Mouse (Mus musculus) MEL-GATA-1-ER (cell line): ENCODE measurements at regions not wholly inside any gene's neighbourhood (a gene's known extent, or its start where the extent isn't known, plus 50 kb on each side); places are given as distances from the start of the nearest gene placed in this dataset.
A peak's percentile ranks its signal among the peaks of the same experiment; 100 is the strongest.
"Not testable (repeated sequence)": the region's sequence is repeated elsewhere in the genome, so short reads cannot be mapped to it uniquely, and the experiment has no call there.

Experiments
- DNase-seq: peaks from one replicate; pipeline ENCODE4 v3.0.0-alpha.2; 2012; ENCODE audit warnings: low read depth; ENCODE audit errors: extremely low read depth

DNA sequence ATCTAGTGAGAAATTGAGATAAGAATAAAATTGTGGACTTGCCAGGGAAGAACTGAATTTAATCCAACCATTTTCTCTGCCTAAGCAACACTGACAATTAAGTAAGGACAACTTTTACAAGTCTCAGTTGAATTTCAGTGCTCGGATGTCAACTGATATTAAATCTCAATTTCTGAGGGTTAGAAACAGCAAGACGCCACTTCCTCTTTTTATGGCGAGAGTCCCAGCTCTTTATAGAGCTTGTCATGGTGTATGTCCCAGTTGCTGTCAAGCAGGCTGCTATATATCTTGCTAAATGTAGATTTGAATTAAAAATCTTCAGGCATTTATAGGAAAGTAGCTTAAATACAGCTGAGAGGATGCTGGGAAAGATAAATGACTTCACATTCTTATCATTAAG, 697.8 kb upstream of the Got2 start:
- peak; percentile 14 for DNase-seq

DNA sequence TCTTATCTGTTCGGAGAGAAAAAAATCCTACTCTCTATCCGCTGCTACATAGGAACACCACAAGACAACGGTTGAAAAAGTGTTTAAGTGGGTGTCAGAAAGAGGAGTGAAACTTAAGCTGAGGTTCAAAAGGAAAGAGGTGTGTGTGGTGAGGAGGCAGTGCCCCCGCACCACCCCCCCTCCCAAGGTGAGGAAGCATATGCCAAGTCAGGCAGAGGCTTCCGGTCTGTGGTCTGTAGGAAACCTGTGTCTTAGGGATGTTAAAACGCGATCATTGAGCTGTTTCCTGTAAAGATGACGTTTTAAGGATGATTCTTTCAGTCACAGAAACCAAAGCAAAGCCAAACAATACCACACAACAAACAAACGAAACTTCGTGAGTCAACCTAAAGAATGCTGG, 664.2 kb upstream of the Got2 start:
- DNase-seq, result no peak

DNA sequence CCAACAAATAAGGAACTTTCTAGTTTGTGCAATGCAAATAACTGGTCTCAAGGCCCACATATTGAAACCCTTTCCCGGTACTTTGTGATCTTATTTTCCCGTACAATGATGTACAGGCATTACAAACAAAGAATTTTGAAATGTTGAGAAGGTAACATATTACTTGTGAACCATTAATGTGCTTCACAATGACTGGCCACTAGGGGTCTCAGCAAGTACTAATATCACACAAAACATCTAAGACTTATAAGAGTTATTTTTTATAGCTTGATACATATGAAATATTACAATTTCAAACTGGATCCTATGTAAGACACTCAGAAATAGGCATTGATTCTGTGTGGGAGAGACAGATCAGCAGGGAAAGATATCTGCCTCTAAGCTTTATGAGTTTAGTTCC, 662.1 kb upstream of the Got2 start:
- no peak for DNase-seq

DNA sequence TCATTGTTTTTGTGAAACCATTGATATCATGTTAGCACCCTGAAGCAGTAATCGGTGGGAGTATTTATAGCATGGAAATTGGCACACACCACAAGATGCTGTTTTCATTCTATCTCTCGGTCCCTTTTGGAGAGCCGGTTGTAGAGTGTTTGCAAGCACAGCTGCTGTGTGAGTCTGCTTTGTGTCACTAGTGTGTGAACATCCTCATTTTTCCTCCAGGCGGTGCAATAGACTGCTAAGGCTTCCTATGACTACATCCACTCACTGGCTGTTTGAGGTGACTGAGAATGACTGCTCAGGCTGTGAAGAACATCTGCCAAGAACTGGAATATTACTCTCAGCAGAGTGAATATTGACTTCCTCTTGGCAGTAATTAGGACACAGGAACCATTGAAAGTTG, 660.3 kb upstream of the Got2 start:
- DNase-seq, result no peak

DNA sequence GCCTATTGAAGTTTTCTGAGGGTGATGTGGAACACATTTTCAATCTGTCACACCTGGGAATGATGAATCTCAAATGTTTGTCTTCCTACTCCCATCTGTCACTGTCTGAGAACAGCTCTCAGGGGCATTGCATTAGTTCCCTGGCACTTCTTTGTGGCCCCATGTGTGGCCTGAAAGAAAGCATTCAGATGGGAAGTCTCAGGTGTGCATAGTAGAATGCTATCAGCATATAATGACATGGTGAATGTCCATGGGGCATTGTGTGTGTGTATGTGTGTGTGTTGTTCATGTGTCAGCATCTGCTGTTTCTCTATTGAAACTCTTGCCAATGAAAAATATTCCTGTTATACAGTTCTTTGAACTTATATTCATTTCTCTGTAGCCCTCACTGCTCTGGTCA, 659.8 kb upstream of the Got2 start:
- no peak for DNase-seq

DNA sequence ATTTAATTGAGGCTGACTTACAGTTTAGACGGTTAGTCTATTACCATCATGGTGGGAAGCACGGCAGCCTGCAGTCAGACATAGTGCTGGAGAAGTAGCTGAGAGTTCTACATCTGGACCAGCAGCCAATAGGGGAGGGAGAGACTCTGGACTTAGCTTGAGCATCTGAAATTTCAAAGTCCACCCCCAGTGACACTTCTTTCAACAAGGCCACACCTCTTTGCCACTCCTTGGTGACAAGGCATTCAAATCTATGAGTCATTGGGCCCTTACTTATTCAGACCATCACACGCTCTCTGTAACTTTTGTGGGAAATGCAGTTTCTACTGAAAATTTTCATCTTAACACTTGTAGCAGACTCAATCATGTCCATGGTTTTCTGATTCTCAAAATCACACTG, 653.9 kb upstream of the Got2 start:
- no peak for DNase-seq

DNA sequence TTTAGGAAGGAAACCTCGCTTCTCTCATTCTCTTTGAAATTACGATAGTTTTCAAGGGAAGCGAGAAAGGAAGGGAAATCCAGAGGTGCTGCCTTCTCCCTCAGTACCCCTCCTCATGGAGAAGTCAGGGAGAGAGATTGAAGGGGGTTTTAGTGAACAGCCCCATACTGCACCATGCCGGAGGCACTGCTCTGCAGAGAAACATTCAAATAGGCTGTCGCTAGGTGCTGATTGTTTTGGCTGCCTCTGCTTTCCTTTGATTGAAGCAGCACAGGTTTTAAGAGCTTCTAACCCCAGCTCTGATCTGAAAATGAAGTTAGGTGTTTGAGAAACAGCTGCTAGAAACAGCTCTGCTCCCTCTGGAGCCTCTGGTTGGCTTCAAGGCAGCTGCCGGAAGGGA, 610.5 kb upstream of the Got2 start:
- no peak for DNase-seq

DNA sequence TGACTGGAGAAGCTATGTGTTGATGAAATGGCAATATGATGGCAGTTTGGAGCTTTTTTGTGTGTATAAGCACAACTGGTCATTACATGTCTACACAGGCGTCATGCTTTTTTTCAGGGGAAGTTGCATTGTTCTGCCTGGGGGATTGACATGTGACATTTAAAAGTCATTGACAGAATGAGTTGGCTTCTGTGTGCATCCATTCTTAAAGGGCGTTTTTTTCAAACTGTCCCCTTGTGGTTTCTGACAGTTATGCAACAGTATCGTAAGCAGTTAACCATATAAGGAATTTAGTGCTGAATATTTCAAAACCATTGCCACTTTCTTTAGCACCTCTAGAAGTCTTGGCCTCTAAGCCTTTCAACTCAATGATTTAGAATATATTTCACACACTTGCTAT, 607.1 kb upstream of the Got2 start:
- DNase-seq, result no peak

DNA sequence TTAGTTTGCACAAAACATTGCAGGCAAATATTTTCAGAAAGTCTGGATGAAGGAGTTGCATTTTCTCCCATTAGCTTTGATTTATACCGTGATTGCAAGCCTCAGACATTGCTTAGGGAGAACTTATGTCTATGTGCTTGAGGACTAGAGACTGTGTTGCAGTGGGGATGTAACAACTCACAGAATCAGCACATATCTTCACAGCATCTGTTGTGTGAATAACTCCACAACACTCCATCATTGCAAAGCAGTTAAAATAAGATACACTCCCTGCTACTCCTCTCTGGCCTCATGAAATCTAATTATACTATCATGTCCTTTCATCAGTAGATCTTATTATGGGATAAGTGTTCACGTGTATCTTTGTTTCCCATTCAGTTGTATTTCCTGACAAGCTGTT, 601.5 kb upstream of the Got2 start:
- DNase-seq, result no peak

DNA sequence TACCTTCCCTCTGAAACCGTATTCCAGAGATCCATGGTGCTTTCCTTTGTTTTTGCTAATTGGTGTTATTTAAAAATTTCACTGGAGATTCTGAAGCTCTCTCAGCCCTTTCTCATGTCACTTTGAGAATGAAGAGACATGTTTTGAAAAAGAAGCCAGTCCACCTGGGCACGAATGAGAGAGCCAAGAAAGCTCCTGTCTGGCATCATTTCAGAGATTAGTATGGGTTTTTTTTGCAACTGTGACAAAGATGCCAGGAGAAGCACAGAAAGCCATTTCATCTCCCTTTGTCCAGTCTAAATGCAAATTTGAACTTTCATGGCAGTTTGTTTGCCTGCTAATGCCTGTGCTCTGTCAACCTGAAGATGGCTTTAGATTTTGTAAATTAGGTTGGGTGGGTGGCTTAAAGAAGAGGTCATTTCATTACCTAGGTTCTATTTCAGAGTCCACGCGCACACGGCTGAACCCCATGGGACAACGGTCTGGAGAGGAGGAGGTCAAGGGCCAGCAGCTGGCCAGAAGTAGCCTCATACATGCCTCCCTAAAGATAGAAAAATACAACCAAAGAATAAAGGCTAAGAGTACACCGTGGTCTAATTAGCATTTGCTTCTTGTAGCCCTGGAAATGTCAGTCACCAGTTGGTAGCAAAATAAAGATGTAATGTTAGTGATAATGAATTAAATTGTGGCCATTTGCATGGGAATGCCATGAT, 600.5 kb upstream of the Got2 start:
- DNase-seq, result no peak

DNA sequence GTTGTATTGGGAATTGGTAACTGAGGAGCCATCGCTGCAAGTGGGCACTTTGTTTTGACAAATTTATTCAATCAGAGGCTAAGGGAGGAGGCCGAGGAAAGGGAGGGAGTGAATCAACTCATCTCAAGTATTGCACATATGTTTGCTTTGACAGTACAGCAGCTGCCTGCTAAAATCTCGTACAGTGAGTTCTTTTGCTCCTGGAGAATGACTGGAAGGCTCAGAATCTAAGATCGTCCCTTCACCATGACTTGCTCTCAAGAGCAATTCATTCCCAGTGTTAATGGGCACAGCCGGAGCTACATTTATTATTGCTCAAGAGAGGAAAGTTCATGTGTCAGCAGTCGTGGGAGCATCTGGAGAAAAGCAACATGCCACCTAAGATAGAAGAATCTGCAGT, 567.6 kb upstream of the Got2 start:
- DNase-seq, result no peak

DNA sequence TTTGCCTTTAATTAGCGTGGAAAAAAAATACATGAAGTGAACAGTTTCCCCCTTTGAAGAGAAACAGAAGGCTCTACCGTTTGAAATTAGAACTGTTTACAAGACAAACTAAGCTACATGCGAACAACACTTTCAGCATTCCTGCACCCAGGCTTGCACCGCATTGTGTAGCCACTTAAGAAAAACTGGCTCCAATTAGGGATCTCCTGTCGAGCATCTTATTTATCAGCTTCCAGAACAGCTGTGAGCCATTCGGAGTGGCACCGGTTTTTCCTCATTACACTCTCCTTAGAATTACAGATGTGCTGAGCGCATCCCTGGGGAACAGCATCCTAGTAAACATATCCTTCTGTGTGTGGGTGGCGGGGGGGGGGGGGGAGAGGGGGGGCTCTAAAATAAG, 567.0 kb upstream of the Got2 start:
- no peak for DNase-seq

DNA sequence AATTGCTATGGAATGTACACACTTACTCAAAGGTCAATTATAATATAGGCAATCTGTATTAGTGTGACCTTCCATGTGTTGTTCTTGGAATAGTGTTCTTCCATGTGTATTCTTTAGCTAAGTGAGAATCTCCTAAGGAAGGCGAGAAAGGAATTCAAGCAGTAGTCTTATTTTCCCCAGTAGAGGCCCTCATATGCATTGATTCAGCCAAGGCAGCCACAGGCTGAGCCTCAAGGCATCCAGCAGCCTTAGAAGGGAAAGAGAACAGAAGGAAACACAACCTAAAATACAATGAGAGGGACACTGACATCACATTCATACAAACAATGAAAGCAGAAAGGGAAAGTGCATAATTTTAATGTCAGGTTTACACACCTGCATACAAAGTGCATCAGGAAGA, 541.4 kb upstream of the Got2 start:
- no peak for DNase-seq

DNA sequence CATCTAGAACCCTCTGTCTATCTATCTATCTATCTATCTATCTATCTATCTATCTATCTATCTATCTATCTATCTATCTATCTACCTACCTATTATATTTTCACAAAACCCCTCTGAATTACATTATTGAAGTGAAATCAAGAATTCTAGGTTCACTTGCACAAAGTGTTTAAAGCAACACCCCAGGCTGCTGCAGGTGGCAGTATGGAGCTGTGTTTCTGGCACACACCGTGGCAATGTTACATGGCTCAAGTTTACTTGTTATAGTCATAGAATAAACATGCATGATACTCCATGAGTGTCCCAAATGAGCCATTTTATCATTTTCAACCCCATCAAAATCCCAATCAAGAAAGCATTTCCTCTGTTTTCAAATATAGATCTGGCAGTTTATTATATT, 538.6 kb upstream of the Got2 start:
- DNase-seq, result no peak

DNA sequence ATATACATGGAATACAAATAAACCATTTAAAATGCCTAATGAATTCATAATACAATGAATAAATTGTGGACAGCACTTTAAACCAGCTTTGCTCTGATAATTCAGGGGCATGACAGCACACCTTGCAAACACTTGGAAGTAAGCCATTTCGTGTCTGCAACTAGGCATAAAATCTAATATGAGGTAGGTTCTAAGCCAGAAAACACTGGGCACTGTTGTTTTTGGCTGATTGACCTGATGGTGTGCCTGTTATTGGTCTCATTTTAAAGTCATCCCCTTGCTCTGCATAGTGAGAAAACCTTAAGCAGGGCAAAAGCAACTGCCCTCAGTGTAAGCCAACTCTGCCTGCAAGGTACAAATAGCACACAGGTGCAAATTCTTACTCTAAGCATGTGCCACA, 521.3 kb upstream of the Got2 start:
- DNase-seq, result no peak

DNA sequence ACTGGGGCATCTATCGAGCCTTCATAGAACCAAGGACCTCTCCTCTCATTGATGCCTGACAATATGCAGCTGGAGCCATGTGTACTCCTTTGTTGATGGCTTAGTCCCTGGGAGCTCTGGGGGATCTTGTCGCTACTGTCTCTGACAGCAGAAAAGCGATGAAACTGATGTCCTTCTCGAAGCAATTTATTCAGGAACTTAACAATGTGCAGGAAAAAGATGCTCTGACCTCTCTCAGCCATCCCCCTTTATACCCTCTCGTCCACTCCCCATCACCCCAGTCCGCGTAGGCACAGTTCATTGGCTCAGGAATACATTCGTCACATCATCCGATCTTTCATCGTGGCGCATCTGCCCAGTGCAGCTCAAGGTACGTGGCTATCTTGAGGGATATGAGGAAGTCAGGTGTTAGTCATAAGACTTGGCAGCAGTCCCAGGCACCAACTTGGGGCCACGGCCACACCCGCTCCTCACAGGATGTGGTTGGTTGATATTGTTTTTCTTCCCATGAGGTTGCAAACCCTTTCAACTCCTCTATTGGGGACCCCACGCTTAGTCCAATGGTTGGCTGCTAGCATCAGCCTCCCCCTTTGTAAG, 516.3 kb upstream of the Got2 start:
- DNase-seq, result peak; percentile 55

DNA sequence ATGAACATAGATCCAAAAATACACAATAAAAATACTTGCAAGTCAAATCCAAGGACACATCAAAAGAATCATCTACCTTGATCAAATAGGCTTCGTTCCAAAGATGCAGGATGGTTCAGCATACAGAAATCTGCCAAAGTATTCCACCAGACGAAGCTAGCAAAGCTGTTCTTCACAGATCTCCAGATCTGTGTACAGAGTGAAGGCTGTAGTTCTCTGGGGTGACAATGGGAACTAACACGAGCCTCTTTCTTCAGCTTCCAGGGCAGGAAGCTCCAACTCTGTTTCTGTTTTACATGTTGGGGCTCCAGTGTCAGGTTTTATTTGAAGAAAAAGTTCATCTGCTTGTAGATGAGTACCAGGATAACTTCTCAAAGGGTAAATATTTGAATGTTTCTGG, 515.3 kb upstream of the Got2 start:
- DNase-seq, result no peak

DNA sequence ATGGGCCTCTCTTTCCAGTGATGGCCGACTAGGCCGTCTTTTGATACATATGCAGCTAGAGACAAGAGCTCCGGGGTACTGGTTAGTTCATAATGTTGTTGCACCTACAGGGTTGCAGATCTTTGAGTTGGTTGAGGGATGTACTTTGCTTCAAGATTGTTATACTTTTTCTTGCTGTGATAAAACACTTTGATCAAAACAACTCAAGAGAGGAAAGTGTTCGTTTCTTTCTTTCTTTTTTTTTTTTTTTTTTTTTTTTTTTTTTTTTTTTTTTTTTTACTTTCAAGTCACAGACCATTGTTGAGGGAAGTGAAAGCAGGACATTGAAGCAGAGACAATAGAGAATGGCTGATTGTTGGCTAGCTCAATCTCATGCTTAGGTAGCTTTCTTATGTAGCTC, 511.0 kb upstream of the Got2 start:
- not testable (repeated sequence) for DNase-seq

DNA sequence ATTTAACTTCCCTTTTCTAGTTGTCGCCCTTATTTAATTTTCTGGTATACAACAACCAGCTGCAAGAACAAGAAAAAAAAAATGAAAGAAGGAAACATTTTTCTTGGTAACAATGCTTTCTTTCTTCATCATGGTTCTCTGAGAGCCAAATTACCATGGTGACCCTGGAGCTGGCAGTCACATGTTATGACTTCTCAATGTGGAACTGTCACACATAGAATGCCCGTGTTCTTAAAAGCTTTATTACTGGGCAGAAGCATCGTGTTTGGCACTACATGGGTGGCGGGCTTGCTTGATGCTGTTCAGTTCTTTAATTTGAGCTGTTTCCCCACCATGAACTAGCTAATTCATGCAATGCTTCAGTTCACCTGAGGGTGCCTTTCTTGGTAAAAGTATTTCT, 504.7 kb upstream of the Got2 start:
- DNase-seq, result no peak

DNA sequence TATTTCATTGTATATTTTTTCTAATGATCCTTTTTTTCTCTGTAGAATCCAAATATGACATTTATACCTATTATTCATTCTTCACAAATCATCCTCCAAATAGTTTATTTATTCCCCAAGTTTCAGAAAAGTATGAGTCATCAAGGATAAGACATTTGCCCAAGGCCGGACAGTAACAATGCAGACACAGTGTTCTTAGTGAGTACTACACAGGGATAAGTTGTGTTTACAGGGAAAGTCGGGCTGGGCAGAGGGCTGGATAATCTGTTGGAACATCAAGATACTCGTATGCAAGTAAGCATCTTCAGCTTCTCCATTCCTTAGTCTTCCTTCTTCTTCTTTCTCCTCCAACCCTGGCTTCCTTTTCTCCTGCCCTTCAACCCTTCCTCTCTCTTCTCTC, 500.9 kb upstream of the Got2 start:
- no peak for DNase-seq

DNA sequence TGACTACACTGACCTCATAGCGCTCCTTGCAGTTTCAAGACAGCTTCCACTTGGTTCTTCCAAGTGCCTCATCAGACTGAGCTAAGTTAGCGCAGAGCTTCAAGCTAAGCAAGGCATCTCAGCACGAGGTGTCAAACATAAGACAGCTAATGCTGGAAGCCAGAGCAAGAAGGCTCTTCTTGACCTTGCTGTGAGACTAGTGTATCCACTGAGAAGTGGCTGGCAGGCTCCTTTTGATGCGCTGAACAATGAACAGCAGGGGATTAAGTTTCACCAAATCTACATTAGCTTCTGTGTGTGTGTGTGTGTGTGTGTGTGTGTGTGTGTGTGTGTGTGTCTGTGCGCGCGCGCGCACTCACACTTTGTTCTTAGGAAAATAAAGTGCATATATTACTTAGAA, 482.2 kb upstream of the Got2 start:
- DNase-seq, result no peak

DNA sequence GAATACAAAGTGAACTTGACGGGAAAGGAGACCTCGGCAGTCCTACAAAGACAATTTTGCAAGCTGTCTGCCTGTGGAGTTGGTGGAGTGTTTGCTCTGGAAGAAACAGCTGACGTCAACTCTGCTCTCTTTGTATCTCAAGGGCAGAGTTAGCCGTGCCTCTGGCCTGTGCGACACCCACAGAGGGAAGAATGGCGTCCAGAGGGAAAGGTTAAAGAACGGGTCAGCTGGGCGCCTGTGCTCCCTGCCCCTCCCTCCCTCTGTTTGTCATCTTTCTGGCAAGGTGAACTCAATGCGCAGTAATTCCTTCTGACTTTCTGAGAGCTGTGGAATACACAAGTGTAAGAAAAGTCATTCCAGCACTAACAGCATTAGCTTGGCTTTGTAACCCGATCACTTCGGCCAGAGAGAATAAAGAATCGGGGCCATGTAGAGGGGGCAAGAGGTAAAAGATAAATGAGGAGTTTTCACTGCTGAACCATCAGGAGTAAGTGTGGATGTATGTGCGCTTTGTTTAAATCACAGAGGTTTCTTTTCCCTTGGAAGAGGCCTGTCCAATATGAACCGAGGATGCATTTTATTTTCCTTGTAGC, 474.6 kb upstream of the Got2 start:
- no peak for DNase-seq

DNA sequence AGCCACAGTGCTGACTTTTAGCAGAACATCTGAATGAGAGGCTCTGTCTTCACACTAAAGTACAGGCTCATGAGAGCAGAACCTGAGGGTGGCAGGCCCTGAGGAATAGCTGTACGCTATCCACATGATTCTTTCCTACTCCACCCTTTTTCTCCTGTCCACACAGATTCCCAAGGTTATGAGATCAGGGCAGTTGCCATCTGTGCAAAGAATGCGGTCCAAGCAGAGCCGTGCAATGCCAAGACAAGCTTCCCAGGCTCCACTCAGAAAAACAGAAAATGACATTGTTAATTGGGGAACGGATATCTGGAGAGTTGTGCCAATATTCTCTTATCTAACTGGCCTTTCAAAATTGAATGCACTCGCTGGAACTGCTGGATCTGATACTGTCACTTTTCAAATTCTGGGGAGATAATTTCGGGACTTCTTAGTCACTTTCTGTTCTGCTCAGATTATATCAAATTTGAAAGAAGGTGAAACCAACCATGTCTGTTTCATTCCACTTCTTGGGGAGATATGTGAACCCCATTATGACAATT, 462.3 kb upstream of the Got2 start:
- no peak for DNase-seq
